Mouse (Mus musculus): ENCODE results near the gene Lrrc57. TPM values are rescaled to one million over a fixed set of nuclear protein-coding genes. Genes with fewer than 3 reads are reported as not detected.
A peak's percentile ranks its signal among the peaks of the same experiment; 100 is the strongest.

Lrrc57 gene
- polyA plus RNA-seq, 1 experiment from 2014 or later, result 9.6 TPM

- Histone ChIP-seq H3K4me1 (ENCODE audit: insufficient read depth) (0 out of 2 replicates have a peak, but pooled peaks cover 2% of the 10 kb centered on the region), H3K4me3 (ENCODE audit: low read depth, low read length) (no peak overlapping the region), H3K9me3 (ENCODE audit: low read length) (no peaks in the 10 kb centered on the region), H3K4me2 (ENCODE audit: low read depth, low read length) (no peak overlapping the region), H3K9ac (replicated peaks) (no peak overlapping the region), H3K27me3 (ENCODE audit: insufficient read depth, low read length) (no peaks in the 10 kb centered on the region), H3K27ac (ENCODE audit: low read depth) (peak overlapping the region; percentile 55; the same call in 1 of the 2 replicates), H3K36me3 (replicated peaks; ENCODE audit: insufficient read depth, low read length) (no peaks in the 10 kb centered on the region)
- WGBS (ENCODE audit: insufficient replicate concordance), result 51% methylated on average over 7 of the region's 7 CpGs
- ATAC-seq (no peak), DNase-seq (no peak)
- TF ChIP-seq CTCF (IDR thresholded peaks at IDR 0.05; ENCODE audit: low read depth) (no peak), EP300 (IDR thresholded peaks at IDR 0.05; ENCODE audit: low read depth) (no peak)
Measured at GRCm38 (mm10) chr2:120652256-120652924, 43.1 kb upstream of the Lrrc57 start.

DNA sequence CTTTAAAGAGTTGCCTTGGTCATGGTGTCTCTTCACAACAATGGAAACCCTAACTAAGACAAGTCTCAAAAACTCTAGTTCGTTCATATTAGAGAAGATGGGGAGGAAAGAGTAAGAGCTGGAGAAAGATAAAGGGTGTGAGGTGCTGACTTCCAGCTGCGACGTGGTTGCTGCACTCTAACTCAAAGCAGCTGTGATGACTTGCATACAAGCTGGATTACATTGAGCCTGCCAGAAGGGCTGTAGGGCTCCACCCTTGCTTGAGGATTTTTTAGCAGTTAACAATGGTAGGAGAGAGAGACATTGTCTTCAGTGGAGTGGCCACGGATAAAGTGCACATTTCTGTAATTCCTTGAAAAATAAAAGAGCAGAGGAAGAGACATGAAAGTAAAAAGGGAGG lies 37.5 kb upstream of the Lrrc57 start:
- Histone ChIP-seq H3K4me1 (ENCODE audit: insufficient read depth) (peaks cover 8% of the 10 kb centered on the region), H3K27me3 (ENCODE audit: insufficient read depth, low read length) (no peaks in the 10 kb centered on the region), H3K9me3 (ENCODE audit: low read length) (no peaks in the 10 kb centered on the region), H3K9ac (replicated peaks) (no peak overlapping the region), H3K4me3 (ENCODE audit: low read depth, low read length) (no peak overlapping the region), H3K4me2 (ENCODE audit: low read depth, low read length) (no peak overlapping the region), H3K27ac (ENCODE audit: low read depth) (no peak overlapping the region), H3K36me3 (replicated peaks; ENCODE audit: insufficient read depth, low read length) (no peaks in the 10 kb centered on the region)
- no peak for TF ChIP-seq EP300 (IDR thresholded peaks at IDR 0.05; ENCODE audit: low read depth)
- DNase-seq (no peak), ATAC-seq (no peak)
- 57% methylated on average over 4 of the region's 4 CpGs for WGBS (ENCODE audit: insufficient replicate concordance)

DNA sequence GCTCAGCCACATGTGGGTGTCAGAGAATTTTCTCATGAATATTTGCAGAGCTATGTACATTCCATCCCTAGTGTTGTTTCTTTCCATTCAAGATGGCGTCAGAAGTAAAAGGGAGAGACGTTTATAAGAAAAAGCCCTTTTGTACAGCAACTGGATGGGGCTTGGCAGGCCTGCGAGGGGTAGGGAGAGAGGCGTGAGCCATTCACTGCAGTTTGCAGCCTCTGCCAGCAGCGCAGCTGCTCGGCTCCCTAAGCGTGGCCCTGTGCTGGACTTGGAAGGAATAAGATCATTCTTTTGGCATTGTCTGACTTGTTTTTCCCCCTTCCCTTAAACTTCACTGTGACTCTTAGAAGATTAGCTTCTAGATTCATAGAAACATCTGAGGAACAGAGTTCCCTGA lies 34.5 kb upstream of the Lrrc57 start:
- H3K4me3 ChIP-seq (ENCODE audit: low read depth, low read length), result no peak overlapping the region
- no peaks in the 10 kb centered on the region for H3K36me3 ChIP-seq (replicated peaks; ENCODE audit: insufficient read depth, low read length)
- 75% methylated on average over 7 of the region's 7 CpGs for WGBS (ENCODE audit: insufficient replicate concordance)
- no peak for TF ChIP-seq CTCF (IDR thresholded peaks at IDR 0.05; ENCODE audit: low read depth)
- no peak for TF ChIP-seq EP300 (IDR thresholded peaks at IDR 0.05; ENCODE audit: low read depth)
- no peaks in the 10 kb centered on the region for H3K27me3 ChIP-seq (ENCODE audit: insufficient read depth, low read length)
- ATAC-seq (no peak), DNase-seq (no peak)
- no peak overlapping the region for H3K4me2 ChIP-seq (ENCODE audit: low read depth, low read length)
- H3K4me1 ChIP-seq (ENCODE audit: insufficient read depth), result peaks cover 11% of the 10 kb centered on the region
- H3K27ac ChIP-seq (ENCODE audit: low read depth), result no peak overlapping the region
- no peak overlapping the region for H3K9ac ChIP-seq (replicated peaks)
- no peaks in the 10 kb centered on the region for H3K9me3 ChIP-seq (ENCODE audit: low read length)

DNA sequence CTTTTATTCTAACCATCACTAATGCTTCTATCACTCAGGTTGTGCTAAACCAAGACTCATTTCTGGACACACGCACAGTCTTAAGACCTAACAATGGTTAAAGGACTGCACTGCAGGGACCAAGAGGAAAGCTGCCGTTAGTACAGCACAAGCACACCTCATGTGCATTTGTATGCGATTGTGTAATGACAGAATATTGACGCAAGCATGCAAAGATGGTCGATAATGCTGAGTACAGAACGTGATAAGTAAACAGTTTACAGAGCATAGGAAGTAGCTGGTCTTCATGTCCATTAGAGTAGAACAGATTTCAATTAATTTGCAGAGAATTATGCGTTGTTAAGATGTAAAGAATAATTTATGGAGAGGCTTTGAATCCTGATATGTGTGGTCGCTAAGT lies 31.5 kb upstream of the Lrrc57 start:
- TF ChIP-seq EP300 (IDR thresholded peaks at IDR 0.05; ENCODE audit: low read depth), result peak; percentile 59; the same call in 1 of the 2 replicates
- TF ChIP-seq CTCF (IDR thresholded peaks at IDR 0.05; ENCODE audit: low read depth), result no peak
- Histone ChIP-seq H3K4me2 (ENCODE audit: low read depth, low read length) (no peak overlapping the region), H3K27me3 (ENCODE audit: insufficient read depth, low read length) (no peaks in the 10 kb centered on the region), H3K27ac (ENCODE audit: low read depth) (peak overlapping the region; percentile 76), H3K4me3 (ENCODE audit: low read depth, low read length) (no peak overlapping the region), H3K36me3 (replicated peaks; ENCODE audit: insufficient read depth, low read length) (no peaks in the 10 kb centered on the region), H3K9me3 (ENCODE audit: low read length) (no peaks in the 10 kb centered on the region), H3K4me1 (ENCODE audit: insufficient read depth) (peaks cover 11% of the 10 kb centered on the region), H3K9ac (replicated peaks) (no peak overlapping the region)
- WGBS (ENCODE audit: insufficient replicate concordance), result 68% methylated on average over 8 of the region's 8 CpGs
- ATAC-seq (peak; percentile 98), DNase-seq (peak; percentile 32)

DNA sequence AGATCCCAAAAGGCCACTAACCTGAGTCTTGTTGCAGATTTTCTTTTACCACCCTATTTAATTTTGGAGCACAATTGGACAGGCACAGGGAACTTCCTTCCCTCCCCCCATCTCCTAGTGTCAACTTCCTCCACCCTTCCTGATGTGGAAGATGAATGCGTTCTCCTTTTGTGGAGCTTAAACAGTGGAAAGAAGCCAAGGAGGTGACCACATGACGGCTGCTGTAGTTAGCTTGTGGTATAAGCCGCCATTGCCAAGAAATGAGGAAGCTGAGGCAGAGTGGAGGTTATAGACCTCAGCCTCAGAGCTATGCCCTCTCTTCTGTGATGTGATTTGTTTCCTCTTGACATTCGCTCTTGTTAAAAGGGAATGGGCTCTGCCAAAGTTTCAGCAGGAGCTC lies 22.6 kb upstream of the Lrrc57 start:
- no peak overlapping the region for H3K4me3 ChIP-seq (ENCODE audit: low read depth, low read length)
- no peak overlapping the region for H3K9ac ChIP-seq (replicated peaks)
- H3K27ac ChIP-seq (ENCODE audit: low read depth), result no peak overlapping the region
- ATAC-seq (no peak), DNase-seq (no peak)
- peaks cover 32% of the 10 kb centered on the region for H3K4me1 ChIP-seq (ENCODE audit: insufficient read depth)
- peaks cover 5% of the 10 kb centered on the region for H3K36me3 ChIP-seq (replicated peaks; ENCODE audit: insufficient read depth, low read length)
- no peak for TF ChIP-seq EP300 (IDR thresholded peaks at IDR 0.05; ENCODE audit: low read depth)
- TF ChIP-seq CTCF (IDR thresholded peaks at IDR 0.05; ENCODE audit: low read depth), result no peak
- WGBS (ENCODE audit: insufficient replicate concordance), result 16% methylated on average over 4 of the region's 4 CpGs
- no peaks in the 10 kb centered on the region for H3K27me3 ChIP-seq (ENCODE audit: insufficient read depth, low read length)
- H3K9me3 ChIP-seq (ENCODE audit: low read length), result no peaks in the 10 kb centered on the region
- H3K4me2 ChIP-seq (ENCODE audit: low read depth, low read length), result 0 out of 2 replicates have a peak overlapping the region, but pooled peaks have one; percentile 18

- WGBS (ENCODE audit: insufficient replicate concordance), result 50% methylated on average over 2 of the region's 2 CpGs
- Histone ChIP-seq H3K9me3 (ENCODE audit: low read length) (no peaks in the 10 kb centered on the region), H3K4me1 (ENCODE audit: insufficient read depth) (peaks cover 32% of the 10 kb centered on the region), H3K9ac (replicated peaks) (no peak overlapping the region), H3K4me3 (ENCODE audit: low read depth, low read length) (no peak overlapping the region), H3K27ac (ENCODE audit: low read depth) (no peak overlapping the region), H3K27me3 (ENCODE audit: insufficient read depth, low read length) (no peaks in the 10 kb centered on the region), H3K4me2 (ENCODE audit: low read depth, low read length) (0 out of 2 replicates have a peak overlapping the region, but pooled peaks have one; percentile 18), H3K36me3 (replicated peaks; ENCODE audit: insufficient read depth, low read length) (peaks cover 5% of the 10 kb centered on the region)
- TF ChIP-seq CTCF (IDR thresholded peaks at IDR 0.05; ENCODE audit: low read depth) (no peak), EP300 (IDR thresholded peaks at IDR 0.05; ENCODE audit: low read depth) (peak; percentile 77)
- ATAC-seq (no peak), DNase-seq (no peak)
Measured at GRCm38 (mm10) chr2:120631521-120631920, 22.2 kb upstream of the Lrrc57 start.
